Mouse (Mus musculus): ENCODE measurements around the gene Sec61b. TPM values are rescaled to one million over a fixed set of nuclear protein-coding genes. Genes with fewer than 3 reads are reported as not detected.

Gene Sec61b
- total and polyA plus RNA-seq, 3 experiments, result 286 to 583 (median 548) TPM

DNA sequence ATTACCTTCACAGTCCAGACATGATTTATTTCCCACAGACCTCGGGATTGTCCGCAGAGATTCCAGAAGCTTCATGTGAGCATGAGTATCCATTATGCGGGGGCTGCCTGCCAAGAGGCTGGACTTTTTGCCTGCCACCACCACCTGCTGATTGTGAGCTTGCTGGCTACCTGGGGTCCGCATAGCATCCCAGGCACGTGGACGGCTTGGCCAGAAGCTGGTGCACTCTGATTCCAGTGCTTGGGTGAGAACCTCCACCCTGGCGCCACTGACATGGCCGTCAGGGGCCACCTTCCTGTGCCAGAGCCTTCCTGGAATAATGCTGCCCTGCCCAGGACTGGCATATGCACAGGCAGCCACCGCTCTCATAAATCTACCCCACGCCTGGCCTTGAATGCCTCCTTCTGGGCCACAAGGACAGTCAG lies 24.7 kb downstream of the Sec61b start:
- DNase-seq (ENCODE audit: extremely low read depth), result no peak
- TF ChIP-seq CHD1 (IDR thresholded peaks at IDR 0.05; ENCODE audit: low read depth, low read length), result no peak
- Histone ChIP-seq H3K4me2 (ENCODE audit: insufficient read depth, low read depth, poor library complexity, severe bottlenecking) (no peak overlapping the region), H3K36me3 (replicated peaks in 1 of 2; ENCODE audit: control insufficient read depth in 1 of 2, insufficient read depth in 1 of 2, low read length in 1 of 2) (no peaks in the 10 kb centered on the region), H3K4me3 (replicated peaks in 1 of 3; ENCODE audit: low read depth in 2 of 3, low read length in 2 of 3, poor library complexity in 1 of 3) (no peak overlapping the region), H3K9ac (ENCODE audit: insufficient read depth, low read depth) (no peak overlapping the region), H3K4me1 (ENCODE audit: control insufficient read depth in 1 of 2, insufficient read depth in 2 of 2) (peaks cover 8 to 21% of the 10 kb centered on the region in 2 experiments; a peak in 3 of 4 replicates), H3K27ac (ENCODE audit: insufficient read depth, low read depth) (no peak overlapping the region), H3K27me3 (replicated peaks) (no peaks in the 10 kb centered on the region), H3K9me3 (replicated peaks; ENCODE audit: low read length) (no peaks in the 10 kb centered on the region), H3K79me2 (replicated peaks; ENCODE audit: control insufficient read depth, extremely low read depth, insufficient read depth, poor library complexity, severe bottlenecking) (no peaks in the 10 kb centered on the region)
- in situ Hi-C loops (cut with MboI; ENCODE audit: low pct_ligation_motif_present, low pct_unique_long_range_greater_than_20kb, low sequenced_read_pairs), result no loop called here
- dilution Hi-C loops (cut with MboI; ENCODE audit: extremely low pct_ligation_motif_present, extremely low pct_unique_long_range_greater_than_20kb, low sequenced_read_pairs), result no loop called here

DNA sequence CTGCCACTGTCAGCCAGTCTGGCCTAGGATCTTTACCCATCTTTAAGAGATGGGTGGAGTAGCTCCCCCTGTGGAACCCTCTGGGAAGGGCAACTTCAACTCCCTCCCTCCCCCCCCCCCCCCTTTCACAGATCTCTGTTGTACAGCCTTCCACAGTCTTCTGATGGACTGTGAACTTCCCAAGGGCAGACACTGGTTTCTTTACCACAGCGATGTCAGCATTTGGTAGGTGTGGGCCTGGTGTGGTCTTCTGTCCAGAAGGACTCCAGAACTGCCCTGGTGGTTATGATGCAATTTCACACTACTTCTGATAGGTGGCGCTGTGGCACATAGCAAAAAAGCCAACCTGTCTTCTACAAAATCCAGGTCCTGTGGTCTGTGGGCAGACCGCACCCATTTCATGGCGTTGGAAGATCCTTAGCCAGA lies 28.1 kb downstream of the Sec61b start:
- H3K27me3 ChIP-seq (replicated peaks), result no peaks in the 10 kb centered on the region
- H3K9me3 ChIP-seq (replicated peaks; ENCODE audit: low read length), result no peaks in the 10 kb centered on the region
- in situ Hi-C loops (cut with MboI; ENCODE audit: low pct_ligation_motif_present, low pct_unique_long_range_greater_than_20kb, low sequenced_read_pairs), result no loop called here
- no peak overlapping the region for H3K4me3 ChIP-seq (replicated peaks in 1 of 3; ENCODE audit: low read depth in 2 of 3, low read length in 2 of 3, poor library complexity in 1 of 3)
- peak; percentile 62 for DNase-seq (ENCODE audit: extremely low read depth)
- 0 out of 2 replicates have a peak, but pooled peaks have one; percentile 16 for TF ChIP-seq JUND (conservative IDR thresholded peaks at IDR 0.05; ENCODE audit: low read depth, low read length)
- TF ChIP-seq USF2 (conservative IDR thresholded peaks at IDR 0.05; ENCODE audit: low read depth, low read length), result no peak
- TF ChIP-seq SMC3 (IDR thresholded peaks at IDR 0.05; ENCODE audit: low read depth, low read length), result peak; percentile 44
- TF ChIP-seq CTCF (conservative IDR thresholded peaks at IDR 0.05 in 1 of 2, IDR thresholded peaks at IDR 0.05 in 1 of 2; ENCODE audit: low read depth in 2 of 2, low read length in 2 of 2), result peak; percentile 80 to 86
- TF ChIP-seq MAZ (IDR thresholded peaks at IDR 0.05; ENCODE audit: low read depth, low read length), result 0 out of 2 replicates have a peak, but pooled peaks have one; percentile 53
- peak; percentile 65 for TF ChIP-seq RAD21 (IDR thresholded peaks at IDR 0.05; ENCODE audit: low read depth, low read length)
- no peak for TF ChIP-seq GABPA (IDR thresholded peaks at IDR 0.05; ENCODE audit: insufficient replicate concordance, low read depth, low read length)
- 0 out of 2 replicates have a peak, but pooled peaks have one; percentile 33 for TF ChIP-seq NELFE (IDR thresholded peaks at IDR 0.05; ENCODE audit: low read depth, low read length)
- peaks cover 4 to 6% of the 10 kb centered on the region in 2 experiments; a peak in 2 of 4 replicates for H3K4me1 ChIP-seq (ENCODE audit: control insufficient read depth in 1 of 2, insufficient read depth in 2 of 2)
- no peak overlapping the region for H3K27ac ChIP-seq (ENCODE audit: insufficient read depth, low read depth)
- H3K4me2 ChIP-seq (ENCODE audit: insufficient read depth, low read depth, poor library complexity, severe bottlenecking), result no peak overlapping the region
- H3K9ac ChIP-seq (ENCODE audit: insufficient read depth, low read depth), result no peak overlapping the region
- H3K79me2 ChIP-seq (replicated peaks; ENCODE audit: control insufficient read depth, extremely low read depth, insufficient read depth, poor library complexity, severe bottlenecking), result no peaks in the 10 kb centered on the region
- dilution Hi-C loops (cut with MboI; ENCODE audit: extremely low pct_ligation_motif_present, extremely low pct_unique_long_range_greater_than_20kb, low sequenced_read_pairs), result no loop called here
- H3K36me3 ChIP-seq (replicated peaks in 1 of 2; ENCODE audit: control insufficient read depth in 1 of 2, insufficient read depth in 1 of 2, low read length in 1 of 2), result no peaks in the 10 kb centered on the region

DNA sequence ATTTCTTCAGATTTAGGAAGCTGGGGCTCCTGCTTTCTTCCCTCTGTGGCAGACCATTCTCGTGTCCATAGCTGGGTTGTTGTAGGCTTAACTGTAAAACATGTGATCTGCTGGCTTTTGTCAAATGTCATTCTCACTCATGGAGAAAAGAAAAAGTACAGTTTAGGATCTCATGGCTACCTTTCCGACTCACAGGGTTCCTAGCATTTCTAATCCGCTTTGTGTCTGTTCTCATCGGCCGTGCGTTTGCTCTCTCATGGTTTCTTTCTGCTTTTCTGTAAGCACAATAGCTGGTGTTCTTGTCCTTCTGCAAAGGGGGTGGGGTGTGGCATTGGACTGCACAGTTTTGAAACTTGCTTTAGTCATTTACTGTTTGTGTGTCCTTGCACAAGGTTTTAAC lies 28.6 kb downstream of the Sec61b start:
- Histone ChIP-seq H3K4me1 (ENCODE audit: control insufficient read depth in 1 of 2, insufficient read depth in 2 of 2) (peaks cover under 1% of the 10 kb centered on the region in 2 experiments; a peak in 1 of 4 replicates), H3K27me3 (replicated peaks) (no peaks in the 10 kb centered on the region), H3K79me2 (replicated peaks; ENCODE audit: control insufficient read depth, extremely low read depth, insufficient read depth, poor library complexity, severe bottlenecking) (no peaks in the 10 kb centered on the region), H3K4me3 (replicated peaks in 1 of 3; ENCODE audit: low read depth in 2 of 3, low read length in 2 of 3, poor library complexity in 1 of 3) (no peak overlapping the region), H3K4me2 (ENCODE audit: insufficient read depth, low read depth, poor library complexity, severe bottlenecking) (no peak overlapping the region), H3K9me3 (replicated peaks; ENCODE audit: low read length) (no peaks in the 10 kb centered on the region), H3K9ac (ENCODE audit: insufficient read depth, low read depth) (no peak overlapping the region), H3K36me3 (replicated peaks in 1 of 2; ENCODE audit: control insufficient read depth in 1 of 2, insufficient read depth in 1 of 2, low read length in 1 of 2) (no peaks in the 10 kb centered on the region), H3K27ac (ENCODE audit: insufficient read depth, low read depth) (no peak overlapping the region)
- dilution Hi-C loops (cut with MboI; ENCODE audit: extremely low pct_ligation_motif_present, extremely low pct_unique_long_range_greater_than_20kb, low sequenced_read_pairs), result no loop called here
- TF ChIP-seq JUND (conservative IDR thresholded peaks at IDR 0.05; ENCODE audit: low read depth, low read length) (no peak), HCFC1 (IDR thresholded peaks at IDR 0.05; ENCODE audit: low read depth, low read length) (no peak), ZMIZ1 (IDR thresholded peaks at IDR 0.05; ENCODE audit: low read depth, low read length) (no peak), GABPA (IDR thresholded peaks at IDR 0.05; ENCODE audit: insufficient replicate concordance, low read depth, low read length) (no peak), USF2 (conservative IDR thresholded peaks at IDR 0.05; ENCODE audit: low read depth, low read length) (no peak), EP300 (IDR thresholded peaks at IDR 0.05; ENCODE audit: low read length) (no peak), TCF12 (IDR thresholded peaks at IDR 0.05; ENCODE audit: low read depth, low read length) (no peak), E2F4 (IDR thresholded peaks at IDR 0.05; ENCODE audit: insufficient replicate concordance, low read depth, low read length) (no peak), CTCF (conservative IDR thresholded peaks at IDR 0.05 in 1 of 2, IDR thresholded peaks at IDR 0.05 in 1 of 2; ENCODE audit: low read depth in 2 of 2, low read length in 2 of 2) (no peak), POLR2A (IDR thresholded peaks at IDR 0.05; ENCODE audit: low read depth, low read length) (no peak), BHLHE40 (IDR thresholded peaks at IDR 0.05; ENCODE audit: low read depth, low read length) (no peak), ETS1 (conservative IDR thresholded peaks at IDR 0.05; ENCODE audit: low read depth, low read length) (no peak), ELF1 (IDR thresholded peaks at IDR 0.05; ENCODE audit: low read depth, low read length) (no peak)
- DNase-seq (ENCODE audit: extremely low read depth), result no peak
- in situ Hi-C loops (cut with MboI; ENCODE audit: low pct_ligation_motif_present, low pct_unique_long_range_greater_than_20kb, low sequenced_read_pairs), result no loop called here
